Comparison of ENCODE assay signal across 8 mouse cellular contexts in the genomic region with DNA sequence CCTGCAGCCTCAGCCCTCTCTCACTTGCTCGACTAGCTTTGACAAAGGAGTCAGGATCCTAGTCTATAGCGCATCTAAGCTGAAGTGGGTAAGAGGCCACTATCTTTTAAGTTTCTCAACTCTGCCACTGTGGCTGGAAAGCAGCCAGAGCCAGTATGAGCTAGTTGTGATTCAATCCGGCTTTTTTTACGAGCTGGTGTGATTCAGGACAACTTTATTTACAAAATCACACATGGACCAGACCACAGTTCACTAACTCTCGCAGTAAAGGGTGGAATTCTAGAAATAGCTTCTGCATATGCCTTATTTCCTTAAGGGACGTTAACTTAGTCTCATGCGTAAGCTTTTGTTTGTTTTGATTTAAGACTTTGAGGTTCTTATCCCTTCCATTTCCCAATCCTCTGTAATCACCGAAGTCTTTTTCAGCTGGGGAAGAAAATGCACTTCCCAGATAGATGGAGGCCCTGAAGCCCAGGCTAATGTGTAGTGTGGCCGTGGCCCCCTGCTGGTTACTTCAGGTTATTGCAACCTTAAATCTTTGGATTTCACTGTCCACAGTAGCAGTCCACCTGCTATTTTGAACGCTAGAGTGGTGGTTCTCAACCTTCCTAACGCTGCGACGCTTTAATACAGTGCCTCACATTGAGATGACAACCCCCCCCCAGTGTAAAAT. TPM values are rescaled to one million over a fixed set of nuclear protein-coding genes. Genes with fewer than 3 reads are reported as not detected.
DNase-seq lines count a peak whose midpoint lies in the region; TF ChIP-seq lines count a peak whose summit lies in the region.

No protein-coding gene starts in this region.

- no peaks in the 10 kb centered on the region for H3K9me3 ChIP-seq in E14TG2a.4 (ENCODE audit: low read length)

- peak; percentile 71 for DNase-seq in 3134 (ENCODE audit: extremely low read depth, insufficient read length, low spot score)
- DNase-seq in cerebellum, adult 9-11 months: peak; percentile 36
- peak; percentile 42 to 61 for DNase-seq in gastrocnemius, postnatal 4 days (ENCODE audit: low spot score in 2 of 2)
- peak; percentile 59 for DNase-seq in kidney, adult 2 months
- DNase-seq in liver, adult 2 months (ENCODE audit: extremely low read depth, low read depth, low spot score): peak; percentile 29
- peak; percentile 76 for DNase-seq in naive thymus-derived CD4-positive, alpha-beta T cell, adult 2 months (ENCODE audit: low read depth)
- peak; percentile 43 for DNase-seq in thymus, postnatal 25 days

- peaks cover 14% of the 10 kb centered on the region; the same call in 1 of the 2 replicates for H3K4me1 ChIP-seq in E14TG2a.4 (replicated peaks; ENCODE audit: low read depth, low read length)
- no peaks in the 10 kb centered on the region for H3K4me1 ChIP-seq in kidney, adult 2 months (ENCODE audit: control insufficient read depth, insufficient read depth, low read length)
- H3K4me1 ChIP-seq in liver, adult 2 months (ENCODE audit: control insufficient read depth, insufficient read depth, low read length): no peaks in the 10 kb centered on the region

- no peak overlapping the region for H3K4me3 ChIP-seq in E14TG2a.4 (replicated peaks; ENCODE audit: low read length)
- no peak overlapping the region for H3K4me3 ChIP-seq in kidney, adult 2 months (ENCODE audit: insufficient read depth, low read depth, low read length)
- no peak overlapping the region for H3K4me3 ChIP-seq in liver, adult 2 months (ENCODE audit: insufficient read depth, low read depth, low read length)

- H3K27ac ChIP-seq in kidney, adult 2 months (ENCODE audit: insufficient read depth, low read depth, low read length): no peak overlapping the region
- H3K27ac ChIP-seq in liver, adult 2 months (replicated peaks; ENCODE audit: insufficient read depth, low read depth, low read length): no peak overlapping the region

- 32% methylated on average over 13 of the region's 13 CpGs for WGBS in kidney, adult 2 months
- 31% methylated on average over 13 of the region's 13 CpGs for WGBS in liver, adult 2 months

- no peak overlapping the region for H3K9ac ChIP-seq in liver, adult 2 months (ENCODE audit: low read depth, low read length)

- TF ChIP-seq CTCF in E14TG2a.4 (conservative IDR thresholded peaks at IDR 0.05; ENCODE audit: low read length): peak; percentile 69
- peak; percentile 83 for TF ChIP-seq CTCF in kidney, adult 2 months (conservative IDR thresholded peaks at IDR 0.05; ENCODE audit: insufficient read depth, insufficient read length, low read depth, low read length)
- TF ChIP-seq CTCF in liver, adult 2 months (IDR thresholded peaks at IDR 0.05; ENCODE audit: low read depth, low read length): peak; percentile 80

- no peaks in the 10 kb centered on the region for H3K27me3 ChIP-seq in E14TG2a.4 (ENCODE audit: insufficient read depth, low read length)
- no peaks in the 10 kb centered on the region for H3K27me3 ChIP-seq in kidney, adult 2 months (replicated peaks; ENCODE audit: control insufficient read depth, insufficient read depth, low read length)
- no peaks in the 10 kb centered on the region for H3K27me3 ChIP-seq in liver, adult 2 months (ENCODE audit: control insufficient read depth, insufficient read depth, low read length)

- no peaks in the 10 kb centered on the region for H3K79me2 ChIP-seq in liver, adult 2 months (ENCODE audit: control insufficient read depth, insufficient read depth, low read length)

- H3K36me3 ChIP-seq in E14TG2a.4 (ENCODE audit: insufficient read depth, low read length): peaks cover 37% of the 10 kb centered on the region
- no peaks in the 10 kb centered on the region for H3K36me3 ChIP-seq in kidney, adult 2 months (ENCODE audit: control insufficient read depth, insufficient read depth, low read length)
- H3K36me3 ChIP-seq in liver, adult 2 months (ENCODE audit: control insufficient read depth, insufficient read depth, low read length): no peaks in the 10 kb centered on the region

- no peak for TF ChIP-seq POLR2A in kidney, adult 2 months (IDR thresholded peaks at IDR 0.05; ENCODE audit: low read depth, low read length)
- TF ChIP-seq POLR2A in liver, adult 2 months (IDR thresholded peaks at IDR 0.05; ENCODE audit: extremely low read depth, insufficient read depth, low read length): no peak

RNA-seq across cellular contexts. Expression of gene Rtkn2, which starts 5.0 kb away (rescaled TPM):
- total RNA-seq in gastrocnemius, postnatal 4 days (2021): 1 to 10 TPM; 3.1 to 3.5 TPM
- 0.05 TPM in 1 of 2 replicates, not detected in the other for polyA plus RNA-seq in kidney, adult 2 months (2012; rRNA removed)
- total RNA-seq in liver, adult 2 months (2014; rRNA removed): 0.07 and 0.09 TPM in 2 replicates
- not detected in 2 replicates for polyA plus RNA-seq in liver, adult 2 months (2012; rRNA removed)
